Mouse (Mus musculus) cortical plate, adult 2 months (tissue): Measurements from ENCODE around the gene Rnd2. TPM values are rescaled to one million over a fixed set of nuclear protein-coding genes. Genes with fewer than 3 reads are reported as not detected.
A peak's percentile ranks its signal among the peaks of the same experiment; 100 is the strongest.

Experiments
- H3K27ac ChIP-seq: fragments of 200-500 bp; 2 replicates; pipeline ENCODE4 v1.5.1; 2012; ENCODE audit warnings: low read length, control low read depth, inconsistent platforms; ENCODE audit not compliant: insufficient read depth
- H3K4me1 ChIP-seq: fragments of 200-500 bp; 2 replicates; pipeline ENCODE4 v1.6.1; 2011; ENCODE audit warnings: low read length; ENCODE audit not compliant: control insufficient read depth, insufficient read depth
- H3K4me3 ChIP-seq: fragments of 200-500 bp; 2 replicates; pipeline ENCODE4 v1.5.1; 2011; ENCODE audit warnings: mild to moderate bottlenecking, low read length, control low read depth; ENCODE audit not compliant: insufficient read depth
- CTCF ChIP-seq: fragments of 200-500 bp; IDR thresholded peaks from 2 replicates; pipeline ENCODE4 v1.5.1; 2011; ENCODE audit warnings: mild to moderate bottlenecking, control low read depth, low read length; ENCODE audit not compliant: insufficient read depth; ENCODE audit errors: extremely low read depth
- POLR2A ChIP-seq: fragments of 200-500 bp; IDR thresholded peaks from 2 replicates; pipeline ENCODE4 v1.6.1; 2011; ENCODE audit warnings: mild to moderate bottlenecking, low read length, control low read depth; ENCODE audit not compliant: insufficient read depth; ENCODE audit errors: extremely low read depth
- polyA plus RNA-seq: library from polyadenylated mRNA; depleted of rRNA; stranded (reverse); fragments of >200 nt; gene quantifications from 2 replicates; pipeline ENCODE4 v1.2.3, GENCODE M21; 2012; rRNA removed

The Rnd2 gene
- polyA plus RNA-seq, 1 experiment: 179 TPM

- H3K27ac ChIP-seq: no peak overlapping the region
- H3K4me1 ChIP-seq: no peaks in the 10 kb centered on the region
- H3K4me3 ChIP-seq: no peak overlapping the region
- TF ChIP-seq CTCF (peak; percentile 49; the same call in 1 of the 2 replicates), POLR2A (no peak)
Measured at GRCm38 (mm10) chr11:101518937-101519336, 54.1 kb downstream of the Rnd2 start.

DNA sequence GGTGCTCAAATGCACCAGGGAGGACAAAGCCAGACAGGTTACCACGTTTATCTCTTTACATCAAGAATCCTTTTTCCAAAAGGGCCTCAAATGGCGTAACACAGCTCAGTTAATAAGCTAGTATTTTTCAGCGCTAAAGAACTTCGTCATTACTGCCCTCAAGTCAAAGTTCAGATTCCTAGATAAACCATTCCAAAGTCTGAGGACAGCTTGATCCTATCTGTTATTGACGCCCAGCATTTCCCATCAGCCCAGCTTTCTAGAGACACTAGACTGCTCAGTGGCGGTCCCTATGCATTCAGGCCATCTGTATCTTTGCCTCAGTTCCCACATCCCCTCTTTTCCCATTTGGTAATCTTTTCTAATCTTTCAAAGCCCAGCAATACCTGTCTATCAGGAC lies 54.6 kb downstream of the Rnd2 start:
- TF ChIP-seq POLR2A: no peak
- H3K4me3 ChIP-seq: no peak overlapping the region
- H3K27ac ChIP-seq: no peak overlapping the region
- no peaks in the 10 kb centered on the region for H3K4me1 ChIP-seq

Other genes starting within 250 kb of the Rnd2 start
- gene Ezh1, start 238.5 kb upstream of the Rnd2 start, polyA plus RNA-seq: 51.9 and 53.2 TPM in 2 replicates
- gene Ramp2, start 219.0 kb upstream of the Rnd2 start, polyA plus RNA-seq: 65.8 and 69.6 TPM in 2 replicates
- 55.6 and 58.8 TPM in 2 replicates for gene Vps25, start 211.3 kb upstream of the Rnd2 start, polyA plus RNA-seq
- gene Wnk4, start 204.4 kb upstream of the Rnd2 start, polyA plus RNA-seq: 2.5 and 3.3 TPM in 2 replicates
- 0.56 and 0.70 TPM in 2 replicates for gene Cntd1, start 186.0 kb upstream of the Rnd2 start, polyA plus RNA-seq
- gene Coa3, start 185.9 kb upstream of the Rnd2 start, polyA plus RNA-seq: 150 and 156 TPM in 2 replicates
- 169 and 181 TPM in 2 replicates for gene Becn1, start 162.7 kb upstream of the Rnd2 start, polyA plus RNA-seq
- gene Psme3, start 148.8 kb upstream of the Rnd2 start, polyA plus RNA-seq: 99.9 and 107 TPM in 2 replicates
- gene Aoc2, start 139.9 kb upstream of the Rnd2 start, polyA plus RNA-seq: 3.7 and 4.0 TPM in 2 replicates
- 0.64 and 0.94 TPM in 2 replicates for gene Aoc3, start 134.4 kb upstream of the Rnd2 start, polyA plus RNA-seq
- gene G6pc, start 97.4 kb upstream of the Rnd2 start, polyA plus RNA-seq: 0.06 TPM in 1 of 2 replicates, not detected in the other
- 51.3 and 52.7 TPM in 2 replicates for gene Aarsd1, start 47.4 kb upstream of the Rnd2 start, polyA plus RNA-seq
- 4.4 and 4.7 TPM in 2 replicates for gene Gm27029, start 40.2 kb upstream of the Rnd2 start, polyA plus RNA-seq
- gene Rundc1, start 39.9 kb upstream of the Rnd2 start, polyA plus RNA-seq: 35.2 and 38.8 TPM in 2 replicates
- gene Ptges3l, start 39.7 kb upstream of the Rnd2 start, polyA plus RNA-seq: 7.5 and 7.7 TPM in 2 replicates
- gene Rpl27, start 22.7 kb upstream of the Rnd2 start, polyA plus RNA-seq: 397 and 424 TPM in 2 replicates
- 6.8 and 7.3 TPM in 2 replicates for gene Ifi35, start 16.6 kb upstream of the Rnd2 start, polyA plus RNA-seq
- gene Vat1, start 1.2 kb downstream of the Rnd2 start, polyA plus RNA-seq: 27.6 and 33.5 TPM in 2 replicates
- gene Brca1, start 87.0 kb downstream of the Rnd2 start, polyA plus RNA-seq: 0.57 and 0.65 TPM in 2 replicates
- gene Nbr1, start 87.2 kb downstream of the Rnd2 start, polyA plus RNA-seq: 104 and 115 TPM in 2 replicates
- gene Tmem106a, start 117.2 kb downstream of the Rnd2 start, polyA plus RNA-seq: 1.7 and 2.2 TPM in 2 replicates
- gene Gm11634, start 134.3 kb downstream of the Rnd2 start, polyA plus RNA-seq: not detected in 2 replicates
- gene Rdm1, start 162.2 kb downstream of the Rnd2 start, polyA plus RNA-seq: 13.0 and 14.2 TPM in 2 replicates
- gene Arl4d, start 200.5 kb downstream of the Rnd2 start, polyA plus RNA-seq: 28.9 and 41.9 TPM in 2 replicates